20 mouse cellular contexts compared by ENCODE assay signal in the genomic region with DNA sequence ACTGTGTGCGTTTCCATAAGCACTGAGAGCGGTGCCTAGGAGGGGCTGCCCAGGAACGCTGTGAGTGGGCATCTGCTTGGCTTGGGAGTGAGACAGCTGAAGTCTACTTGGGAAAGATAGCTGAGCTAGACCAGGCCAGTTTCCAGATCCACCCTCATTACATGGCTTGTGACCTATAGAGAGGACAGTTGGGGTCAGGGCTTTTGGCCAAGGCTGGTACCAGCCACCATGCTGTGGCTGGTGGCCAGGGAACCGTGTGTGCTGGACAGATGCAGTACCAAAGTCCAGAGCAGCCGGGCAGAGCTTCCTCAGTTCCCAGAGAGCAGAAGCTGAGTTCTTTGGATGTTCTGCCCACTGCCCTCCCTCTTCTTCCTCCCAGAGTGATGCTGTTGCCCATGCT. TPM values are rescaled to one million over a fixed set of nuclear protein-coding genes. Genes with fewer than 3 reads are reported as not detected.
A peak's percentile ranks its signal among the peaks of the same experiment; 100 is the strongest.
DNase-seq lines count a peak whose midpoint lies in the region; ATAC-seq lines count a peak whose summit lies in the region.
"Had no signal": no experiment of that assay in that cellular context is flagged by ENCODE, and none has a peak within 500 bp of the region (broad histone marks: within the 10 kb centered on the region; RNA-seq: fewer than 3 reads in every experiment).

No protein-coding gene starts in this region.

- no peak for ATAC-seq in heart, embryonic 11.5 days (replicated peaks; ENCODE audit: insufficient number of reproducible peaks, low FRiP score, low TSS enrichment)
- ATAC-seq in midbrain, embryonic 11.5 days (ENCODE audit: low FRiP score) = no peak
- no peak for ATAC-seq in midbrain, embryonic 13.5 days
- ATAC-seq: forebrain, postnatal 0 days; intestine, postnatal 0 days had no signal

- no peaks in the 10 kb centered on the region for H3K9me3 ChIP-seq in heart, embryonic 11.5 days (replicated peaks; ENCODE audit: control insufficient read depth, low read length)
- H3K9me3 ChIP-seq in midbrain, embryonic 11.5 days (ENCODE audit: control insufficient read depth, low read length) = no peaks in the 10 kb centered on the region
- no peaks in the 10 kb centered on the region for H3K9me3 ChIP-seq in midbrain, embryonic 13.5 days
- H3K9me3 ChIP-seq: embryonic facial prominence, embryonic 12.5 days; hindbrain, embryonic 15.5 days; neural tube, embryonic 12.5 days had no signal

- no peaks in the 10 kb centered on the region for H3K4me1 ChIP-seq in heart, embryonic 11.5 days (ENCODE audit: control insufficient read depth, insufficient read depth, low read length)
- H3K4me1 ChIP-seq in midbrain, embryonic 11.5 days (ENCODE audit: control insufficient read depth, insufficient read depth, low read length) = no peaks in the 10 kb centered on the region
- 0 out of 2 replicates have a peak, but pooled peaks cover 1% of the 10 kb centered on the region for H3K4me1 ChIP-seq in midbrain, embryonic 13.5 days (replicated peaks)
- H3K4me1 ChIP-seq: hindbrain, embryonic 15.5 days had no signal

- H3K36me3 ChIP-seq in heart, embryonic 11.5 days (ENCODE audit: control insufficient read depth, insufficient read depth, low read length) = no peaks in the 10 kb centered on the region
- H3K36me3 ChIP-seq in midbrain, embryonic 11.5 days (ENCODE audit: control insufficient read depth, insufficient read depth, low read length) = no peaks in the 10 kb centered on the region
- H3K36me3 ChIP-seq in midbrain, embryonic 13.5 days = no peaks in the 10 kb centered on the region
- H3K36me3 ChIP-seq: embryonic facial prominence, embryonic 12.5 days; hindbrain, embryonic 15.5 days; neural tube, embryonic 12.5 days had no signal

- no peaks in the 10 kb centered on the region for H3K27me3 ChIP-seq in heart, embryonic 11.5 days (ENCODE audit: control insufficient read depth, insufficient read depth, low read length)
- H3K27me3 ChIP-seq in midbrain, embryonic 11.5 days (ENCODE audit: control insufficient read depth, insufficient read depth, low read length) = no peaks in the 10 kb centered on the region
- H3K27me3 ChIP-seq in midbrain, embryonic 13.5 days = no peaks in the 10 kb centered on the region
- H3K27me3 ChIP-seq: embryonic facial prominence, embryonic 12.5 days; hindbrain, embryonic 15.5 days; neural tube, embryonic 12.5 days had no signal

- no peak overlapping the region for H3K4me2 ChIP-seq in heart, embryonic 11.5 days
- no peak overlapping the region for H3K4me2 ChIP-seq in midbrain, embryonic 11.5 days
- H3K4me2 ChIP-seq in midbrain, embryonic 13.5 days (replicated peaks) = no peak overlapping the region
- H3K4me2 ChIP-seq: embryonic facial prominence, embryonic 12.5 days; hindbrain, embryonic 15.5 days; lung, embryonic 14.5 days; neural tube, embryonic 12.5 days had no signal

- peak; percentile 24 for DNase-seq in adrenal gland, adult 2 months
- no peak for DNase-seq in adrenal gland, postnatal 25 days
- peak; percentile 92 for DNase-seq in heart, adult 11 months
- DNase-seq in kidney, postnatal 14 days = peak; percentile 18
- no peak for DNase-seq in kidney, postnatal 4 days
- peak; percentile 28 for DNase-seq in midbrain, embryonic 11.5 days (ENCODE audit: low spot score, missing footprints)
- DNase-seq: cerebellum, adult 9-10 months; forebrain, postnatal 0 days; heart, postnatal 36 days; liver; lung, embryonic 14.5 days; lung, postnatal 4 days had no signal

- H3K4me3 ChIP-seq in heart, embryonic 11.5 days (ENCODE audit: low read depth, low read length) = no peak overlapping the region
- no peak overlapping the region for H3K4me3 ChIP-seq in midbrain, embryonic 11.5 days (ENCODE audit: low read depth, low read length)
- H3K4me3 ChIP-seq in midbrain, embryonic 13.5 days (replicated peaks) = no peak overlapping the region
- H3K4me3 ChIP-seq: embryonic facial prominence, embryonic 12.5 days; erythroblast, embryonic 14.5 days; hindbrain, embryonic 15.5 days; neural tube, embryonic 12.5 days had no signal

- no peak overlapping the region for H3K27ac ChIP-seq in heart, embryonic 11.5 days (ENCODE audit: low read depth, low read length)
- H3K27ac ChIP-seq in midbrain, embryonic 11.5 days (ENCODE audit: low read depth, low read length) = no peak overlapping the region
- no peak overlapping the region for H3K27ac ChIP-seq in midbrain, embryonic 13.5 days
- H3K27ac ChIP-seq: embryonic facial prominence, embryonic 12.5 days; hindbrain, embryonic 15.5 days; neural tube, embryonic 12.5 days had no signal

- WGBS in heart, embryonic 11.5 days (ENCODE audit: insufficient replicate concordance) = 74% methylated on average over 5 of the region's 5 CpGs
- WGBS in midbrain, embryonic 11.5 days = 89% methylated on average over 5 of the region's 5 CpGs
- WGBS in midbrain, embryonic 13.5 days = 84% methylated on average over 5 of the region's 5 CpGs

- H3K9ac ChIP-seq in heart, embryonic 11.5 days (ENCODE audit: low read depth, low read length) = no peak overlapping the region
- no peak overlapping the region for H3K9ac ChIP-seq in midbrain, embryonic 11.5 days (ENCODE audit: low read length)
- H3K9ac ChIP-seq in midbrain, embryonic 13.5 days (replicated peaks) = no peak overlapping the region
- H3K9ac ChIP-seq: embryonic facial prominence, embryonic 12.5 days; forebrain, postnatal 0 days; hindbrain, embryonic 15.5 days; lung, embryonic 14.5 days; neural tube, embryonic 12.5 days had no signal

RNA-seq across cellular contexts. Expression of gene Nnmt, which starts 7.6 kb away (rescaled TPM):
- 100 to 1,000 TPM in 1 of 2 experiments, 10 to 100 TPM in 1; 25.8 to 147 TPM for total RNA-seq in adrenal gland, adult 2 months (2021)
- 4.1 and 9.5 TPM in 2 replicates for polyA plus RNA-seq in adrenal gland, adult 2 months (2012; rRNA removed)
- 11.5 and 12.3 TPM in 2 replicates for total RNA-seq in adrenal gland, postnatal 25 days (2021)
- polyA plus RNA-seq in heart, embryonic 11.5 days (2014; fragmentation: Nextera tagmentation; extraction: Ambion mirVana) = 3.4 and 4.2 TPM in 2 replicates
- polyA plus RNA-seq in midbrain, embryonic 11.5 days (2014; fragmentation: Nextera tagmentation; extraction: Ambion mirVana) = 0.94 and 1.2 TPM in 2 replicates
- 0.32 and 0.40 TPM in 2 replicates for polyA plus RNA-seq in midbrain, embryonic 13.5 days (2015; fragmentation: Nextera tagmentation; extraction: Ambion mirVana)
- total RNA-seq: common myeloid progenitor, adult 5-6 weeks had no signal
- polyA plus RNA-seq: erythroblast, embryonic 14.5 days had no signal

Comparison
In these comparisons a context has a peak if more than half of its experiments do, and no peak if none do; other contexts are left out.
1. DNase-seq: peak in adrenal gland, adult 2 months (single experiment), heart, adult 11 months (single experiment), kidney, postnatal 14 days (single experiment) and midbrain, embryonic 11.5 days (single experiment); none in adrenal gland, postnatal 25 days (single experiment) and kidney, postnatal 4 days (0 of 2).